Mouse (Mus musculus) hindbrain, embryonic 16.5 days (tissue): ENCODE data around the gene Ndufs7. TPM values are rescaled to one million over a fixed set of nuclear protein-coding genes. Genes with fewer than 3 reads are reported as not detected.

Experiments
- ATAC-seq: fragments of 200-750 bp; cut with Nextera tagmentation; 2 replicates; pipeline ENCODE4 v1.8.0; 2017; ENCODE audit warnings: moderate TSS enrichment, moderate library complexity
- H3K27ac ChIP-seq: fragments of 300-500 bp; sonication (generic); 2 replicates; pipeline ENCODE4 v1.5.1; 2014; ENCODE audit warnings: low read depth, mild to moderate bottlenecking, control low read depth, low read length, moderate library complexity
- H3K27me3 ChIP-seq: fragments of 300-500 bp; sonication (generic); replicated peaks from 2 replicates; pipeline ENCODE4 v1.6.1; 2014; ENCODE audit warnings: low read length; ENCODE audit not compliant: control insufficient read depth, insufficient read depth
- H3K36me3 ChIP-seq: fragments of 300-500 bp; sonication (generic); 2 replicates; pipeline ENCODE4 v1.6.1; 2014; ENCODE audit warnings: mild to moderate bottlenecking, low read length, moderate library complexity, mixed read lengths; ENCODE audit not compliant: control insufficient read depth, insufficient read depth
- H3K4me1 ChIP-seq: fragments of 300-500 bp; sonication (generic); 2 replicates; pipeline ENCODE4 v1.6.1; 2014; ENCODE audit warnings: low read depth, low read length; ENCODE audit not compliant: control insufficient read depth, insufficient read depth
- H3K4me2 ChIP-seq: fragments of 300-500 bp; sonication (generic); 2 replicates; pipeline ENCODE4 v1.6.1; 2014; ENCODE audit warnings: mild to moderate bottlenecking, low read length, control low read depth, moderate library complexity
- H3K4me3 ChIP-seq: fragments of 300-500 bp; sonication (generic); 2 replicates; pipeline ENCODE4 v1.5.1; 2014; ENCODE audit warnings: mild to moderate bottlenecking, low read length, control low read depth, moderate library complexity
- H3K9ac ChIP-seq: fragments of 300-500 bp; sonication (generic); 2 replicates; pipeline ENCODE4 v1.6.1; 2014; ENCODE audit warnings: low read depth, mild to moderate bottlenecking, control low read depth, low read length, moderate library complexity
- H3K9me3 ChIP-seq: fragments of 300-500 bp; sonication (generic); 2 replicates; pipeline ENCODE4 v1.6.1; 2014; ENCODE audit warnings: mild to moderate bottlenecking, low read length, moderate library complexity; ENCODE audit not compliant: control insufficient read depth
- WGBS: fragments of 180-500 bp; shearing (Covaris S2); extraction: QIAGEN DNeasy Blood & Tissue Kit; methylation state at CpG from one replicate; pipeline ENCODE4 v1.1.7; 2014; 5-methylcytosine and 5-hydroxymethylcytosine counted together
- polyA plus RNA-seq: library from polyadenylated mRNA; unstranded; fragments of >200 nt; fragmentation: Nextera tagmentation; extraction: Ambion mirVana; gene quantifications from 2 replicates; pipeline ENCODE4 v1.2.1, GENCODE M21; 2015

Gene Ndufs7
- polyA plus RNA-seq, 1 experiment from 2014 or later: 361 TPM

DNA sequence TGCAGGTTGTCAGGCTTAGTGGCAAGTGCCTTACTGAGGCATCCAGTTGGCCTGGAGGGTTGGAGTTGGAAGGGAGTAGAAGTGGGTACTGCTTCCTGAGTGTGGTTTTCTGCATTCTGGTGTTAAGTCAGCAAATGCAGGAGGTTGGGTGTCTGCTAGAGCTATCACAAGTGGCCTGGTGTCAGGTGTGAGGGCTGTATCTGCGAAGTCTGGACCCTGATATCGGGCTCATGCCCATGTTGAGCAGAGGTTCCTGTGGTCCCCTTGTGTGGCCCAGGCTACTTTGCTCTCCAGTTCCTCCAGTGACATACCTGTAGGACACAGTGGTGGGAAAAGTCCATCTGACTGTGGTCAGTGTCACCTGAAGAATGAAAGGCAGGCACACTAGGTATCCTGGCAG is 21.2 kb downstream of the Ndufs7 start:
- Histone ChIP-seq H3K36me3 (peaks cover 3% of the 10 kb centered on the region; the same call in 1 of the 2 replicates), H3K4me2 (no peak overlapping the region), H3K9me3 (no peaks in the 10 kb centered on the region), H3K27me3 (no peaks in the 10 kb centered on the region), H3K9ac (peak overlapping the region; percentile 47), H3K4me1 (peaks cover 55% of the 10 kb centered on the region), H3K27ac (no peak overlapping the region), H3K4me3 (no peak overlapping the region)
- ATAC-seq: no peak
- WGBS: 96% methylated on average over 2 of the region's 2 CpGs

- peaks cover 52% of the 10 kb centered on the region for H3K4me1 ChIP-seq
- 66% methylated on average over 6 of the region's 6 CpGs for WGBS
- H3K36me3 ChIP-seq: peaks cover 3% of the 10 kb centered on the region; the same call in 1 of the 2 replicates
- no peaks in the 10 kb centered on the region for H3K27me3 ChIP-seq
- peak overlapping the region; percentile 12; the same call in 1 of the 2 replicates for H3K27ac ChIP-seq
- no peak for ATAC-seq
- peak overlapping the region; percentile 47 for H3K9ac ChIP-seq
- no peaks in the 10 kb centered on the region for H3K9me3 ChIP-seq
- no peak overlapping the region for H3K4me3 ChIP-seq
- no peak overlapping the region for H3K4me2 ChIP-seq
Measured at GRCm38 (mm10) chr10:80270734-80271181, 21.8 kb downstream of the Ndufs7 start.

- Histone ChIP-seq H3K9me3 (no peaks in the 10 kb centered on the region), H3K4me1 (peaks cover 46% of the 10 kb centered on the region), H3K36me3 (peaks cover 3% of the 10 kb centered on the region; the same call in 1 of the 2 replicates), H3K27me3 (no peaks in the 10 kb centered on the region), H3K27ac (no peak overlapping the region; the same call in 1 of the 2 replicates), H3K9ac (peak overlapping the region; percentile 15; the same call in 1 of the 2 replicates), H3K4me3 (no peak overlapping the region), H3K4me2 (no peak overlapping the region)
- WGBS: 84% methylated on average over 5 of the region's 5 CpGs
- no peak for ATAC-seq
Measured at GRCm38 (mm10) chr10:80271186-80271843, 22.4 kb downstream of the Ndufs7 start.

DNA sequence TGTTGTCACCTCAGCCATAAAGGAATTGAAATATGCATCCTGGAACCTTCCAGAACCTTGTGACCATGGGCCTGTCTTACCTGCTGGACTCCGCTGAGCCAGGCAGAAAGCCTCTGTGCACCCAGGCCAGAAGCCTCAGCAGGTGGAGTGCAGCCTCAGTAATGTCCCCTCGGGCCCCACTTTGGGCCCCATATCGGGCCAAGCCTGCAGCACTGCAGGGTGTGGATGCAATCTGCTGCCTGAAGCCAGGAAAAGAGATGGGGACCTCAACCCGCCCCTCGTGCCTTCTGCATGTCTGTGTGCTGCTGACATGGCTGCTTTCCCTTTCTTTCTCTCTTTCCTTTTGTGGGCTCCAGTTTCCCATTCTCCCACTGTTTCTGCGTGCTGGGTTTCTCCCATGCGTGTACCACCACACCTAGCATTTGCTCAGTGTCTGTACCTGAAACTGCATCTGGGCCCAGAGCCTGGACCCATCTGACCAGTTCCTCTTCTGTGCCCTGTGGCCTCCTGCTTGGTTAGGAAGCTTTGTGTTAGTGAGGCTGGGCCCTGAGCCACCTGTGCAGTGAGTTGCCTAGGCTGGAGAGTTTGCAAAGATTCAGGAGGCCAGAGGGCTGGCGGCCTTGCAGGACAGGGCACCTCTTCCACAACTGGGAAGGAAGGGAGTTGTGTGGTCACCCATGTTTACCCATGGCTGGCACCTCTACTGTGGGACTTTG is 23.1 kb downstream of the Ndufs7 start:
- peaks cover 39% of the 10 kb centered on the region for H3K4me1 ChIP-seq
- no peak overlapping the region for H3K4me2 ChIP-seq
- ATAC-seq: no peak
- peaks cover 4% of the 10 kb centered on the region for H3K36me3 ChIP-seq
- H3K9ac ChIP-seq: no peak overlapping the region; the same call in 1 of the 2 replicates
- no peak overlapping the region for H3K4me3 ChIP-seq
- 91% methylated on average over 8 of the region's 8 CpGs for WGBS
- no peaks in the 10 kb centered on the region for H3K9me3 ChIP-seq
- no peaks in the 10 kb centered on the region for H3K27me3 ChIP-seq
- H3K27ac ChIP-seq: no peak overlapping the region

- Histone ChIP-seq H3K9me3 (no peaks in the 10 kb centered on the region), H3K36me3 (peaks cover 22% of the 10 kb centered on the region), H3K9ac (no peak overlapping the region), H3K27ac (no peak overlapping the region), H3K4me2 (no peak overlapping the region), H3K27me3 (no peaks in the 10 kb centered on the region), H3K4me1 (peaks cover 23% of the 10 kb centered on the region), H3K4me3 (no peak overlapping the region)
- 85% methylated on average over 3 of the region's 3 CpGs for WGBS
- ATAC-seq: no peak
Measured at GRCm38 (mm10) chr10:80273847-80274246, 24.9 kb downstream of the Ndufs7 start.

GRCm38 (mm10) chr10:80276238-80276637 is 27.3 kb downstream of the Ndufs7 start:
- no peaks in the 10 kb centered on the region for H3K9me3 ChIP-seq
- H3K36me3 ChIP-seq: peaks cover 34% of the 10 kb centered on the region

DNA sequence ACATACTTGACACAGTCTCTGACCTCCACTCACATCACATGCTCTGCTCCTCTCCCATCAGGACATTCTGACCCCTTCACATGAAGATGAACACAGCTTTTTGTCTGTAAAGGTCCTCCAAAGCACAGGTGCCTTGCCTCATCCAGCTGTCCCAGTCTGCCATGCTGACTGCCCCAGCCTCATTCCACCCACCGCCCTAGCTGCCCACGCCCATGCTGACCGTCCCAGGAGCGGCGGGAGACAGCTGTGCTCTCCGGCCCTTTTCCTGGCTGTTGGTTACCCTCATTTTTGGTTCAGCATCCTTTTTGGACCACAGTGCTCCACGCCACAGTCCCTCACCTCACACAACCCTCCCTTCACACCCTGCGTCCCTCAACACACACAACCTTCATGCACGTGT is 29.5 kb downstream of the Ndufs7 start:
- no peaks in the 10 kb centered on the region; the same call in 1 of the 2 replicates for H3K4me1 ChIP-seq
- no peak for ATAC-seq
- no peaks in the 10 kb centered on the region for H3K27me3 ChIP-seq
- no peaks in the 10 kb centered on the region for H3K9me3 ChIP-seq
- no peak overlapping the region for H3K27ac ChIP-seq
- H3K4me2 ChIP-seq: no peak overlapping the region
- no peak overlapping the region for H3K4me3 ChIP-seq
- WGBS: 94% methylated on average over 9 of the region's 9 CpGs
- peaks cover 35% of the 10 kb centered on the region for H3K36me3 ChIP-seq
- no peak overlapping the region for H3K9ac ChIP-seq

More at GRCm38 (mm10) chr10:80276238-80276637, 27.3 kb downstream of the Ndufs7 start:
- Histone ChIP-seq H3K27ac (no peak overlapping the region), H3K4me3 (no peak overlapping the region), H3K4me2 (no peak overlapping the region), H3K4me1 (peaks cover 7% of the 10 kb centered on the region; the same call in 1 of the 2 replicates), H3K27me3 (no peaks in the 10 kb centered on the region), H3K9ac (no peak overlapping the region)
- no peak for ATAC-seq
- 85% methylated on average over 4 of the region's 5 CpGs for whole genome bisulfite sequencing

GRCm38 (mm10) chr10:80279273-80279672 is 30.4 kb downstream of the Ndufs7 start:
- no peak for ATAC-seq
- no peak overlapping the region for H3K4me3 ChIP-seq
- no peaks in the 10 kb centered on the region; the same call in 1 of the 2 replicates for H3K4me1 ChIP-seq
- H3K9me3 ChIP-seq: no peaks in the 10 kb centered on the region
- no peak overlapping the region for H3K27ac ChIP-seq
- 92% methylated on average over 12 of the region's 12 CpGs for WGBS
- H3K27me3 ChIP-seq: no peaks in the 10 kb centered on the region
- H3K36me3 ChIP-seq: peaks cover 41% of the 10 kb centered on the region
- no peak overlapping the region for H3K4me2 ChIP-seq
- H3K9ac ChIP-seq: no peak overlapping the region

GRCm38 (mm10) chr10:80281304-80281703 is 32.4 kb downstream of the Ndufs7 start:
- H3K4me1 ChIP-seq: no peaks in the 10 kb centered on the region; the same call in 1 of the 2 replicates
- 81% methylated on average over 7 of the region's 7 CpGs for whole genome bisulfite sequencing
- no peaks in the 10 kb centered on the region for H3K9me3 ChIP-seq
- H3K27ac ChIP-seq: no peak overlapping the region
- H3K36me3 ChIP-seq: peaks cover 50% of the 10 kb centered on the region
- H3K4me3 ChIP-seq: no peak overlapping the region
- no peak overlapping the region for H3K9ac ChIP-seq
- H3K27me3 ChIP-seq: no peaks in the 10 kb centered on the region
- ATAC-seq: no peak
- no peak overlapping the region for H3K4me2 ChIP-seq
